Mouse (Mus musculus): Measurements from ENCODE around the gene Thtpa. TPM values are rescaled to one million over a fixed set of nuclear protein-coding genes. Genes with fewer than 3 reads are reported as not detected.

Gene Thtpa
- total RNA-seq (2021) = 10 to 100 TPM; 12.8 to 13.9 TPM
- long read RNA-seq, experiment 1, transcript Thtpa-201 (2 exons, 2,830 nt) = major isoform, 27 of 29 reads
- long read RNA-seq, experiment 1, partial matches to known transcripts = 0 of 29 reads
- long read RNA-seq, experiment 1, other reads (novel, unspliced or antisense) = 2 of 29 reads
- long read RNA-seq, experiment 2, transcript Thtpa-201 (2 exons, 2,830 nt) = major isoform, 28 of 29 reads
- long read RNA-seq, experiment 2, partial matches to known transcripts = 0 of 29 reads
- long read RNA-seq, experiment 2, other reads (novel, unspliced or antisense) = 1 of 29 reads

- DNase-seq = peak; percentile 72
Measured at GRCm38 (mm10) chr14:55094704-55095231, at the start of gene Thtpa. Thtpa (plus strand) TSS chr14:55094784.

- DNase-seq = no peak
Measured at GRCm38 (mm10) chr14:55047971-55048531, 46.5 kb upstream of the Thtpa start.

GRCm38 (mm10) chr14:55052496-55052895, 42.1 kb upstream of the Thtpa start:
- peak; percentile 42 for DNase-seq

- no peak for DNase-seq
Measured at GRCm38 (mm10) chr14:55053050-55053449, 41.5 kb upstream of the Thtpa start.

- DNase-seq = peak; percentile 33
Measured at GRCm38 (mm10) chr14:55053708-55054190, 40.8 kb upstream of the Thtpa start.

GRCm38 (mm10) chr14:55054191-55054749, 40.3 kb upstream of the Thtpa start:
- no peak for DNase-seq

- DNase-seq = peak; percentile 51
Measured at GRCm38 (mm10) chr14:55055167-55055834, 39.3 kb upstream of the Thtpa start.

GRCm38 (mm10) chr14:55059009-55059408, 35.6 kb upstream of the Thtpa start:
- DNase-seq = no peak

GRCm38 (mm10) chr14:55059931-55060330, 34.7 kb upstream of the Thtpa start:
- no peak for DNase-seq

- no peak for DNase-seq
Measured at GRCm38 (mm10) chr14:55061845-55062244, 32.7 kb upstream of the Thtpa start.

GRCm38 (mm10) chr14:55062626-55063025, 32.0 kb upstream of the Thtpa start:
- no peak for DNase-seq

- no peak for DNase-seq
Measured at GRCm38 (mm10) chr14:55063117-55063516, 31.5 kb upstream of the Thtpa start.

GRCm38 (mm10) chr14:55063581-55064381, 30.8 kb upstream of the Thtpa start:
- no peak for DNase-seq

- no peak for DNase-seq
Measured at GRCm38 (mm10) chr14:55064481-55065370, 29.9 kb upstream of the Thtpa start.

- no peak for DNase-seq
Measured at GRCm38 (mm10) chr14:55065391-55065790, 29.2 kb upstream of the Thtpa start.

- DNase-seq = no peak
Measured at GRCm38 (mm10) chr14:55066042-55066441, 28.5 kb upstream of the Thtpa start.

GRCm38 (mm10) chr14:55071756-55072155, 22.8 kb upstream of the Thtpa start:
- no peak for DNase-seq

GRCm38 (mm10) chr14:55074416-55074815, 20.2 kb upstream of the Thtpa start:
- no peak for DNase-seq

- peak; percentile 59 for DNase-seq
Measured at GRCm38 (mm10) chr14:55076224-55076623, 18.4 kb upstream of the Thtpa start.

- no peak for DNase-seq
Measured at GRCm38 (mm10) chr14:55076956-55077355, 17.6 kb upstream of the Thtpa start.
